Mouse (Mus musculus): ENCODE results near the gene Epha5.
A peak's percentile ranks its signal among the peaks of the same experiment; 100 is the strongest.

Epha5 gene

GRCm38 (mm10) chr5:84417062-84417879 lies at the start of gene Epha5:
Epha5 (minus strand) TSS chr5:84417382.
- peak; percentile 84 for DNase-seq (ENCODE audit: extremely low spot score, low spot score)

DNA sequence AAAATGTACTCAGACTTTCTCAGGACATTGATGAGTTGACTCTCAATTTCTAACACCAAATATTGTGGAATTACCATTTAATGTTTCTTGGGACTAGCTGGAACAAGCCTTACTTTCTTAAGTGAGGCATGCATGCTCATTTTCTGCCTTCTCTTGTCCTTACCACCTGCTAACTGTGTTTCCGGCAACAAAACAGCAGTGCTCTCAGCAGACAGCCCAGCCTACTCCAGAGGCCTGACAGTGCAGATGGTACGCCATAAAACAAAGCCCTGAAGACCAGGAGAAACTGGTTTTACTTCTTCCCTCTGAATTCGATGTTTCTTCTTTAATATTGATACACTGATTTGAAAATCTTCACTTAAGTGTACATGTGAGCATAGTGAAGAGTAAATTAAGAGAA lies 39.0 kb upstream of the Epha5 start:
- DNase-seq (ENCODE audit: extremely low spot score, low spot score) = no peak

- no peak for DNase-seq (ENCODE audit: extremely low spot score, low spot score)
Observed at GRCm38 (mm10) chr5:84454641-84455040, 37.5 kb upstream of the Epha5 start.

DNA sequence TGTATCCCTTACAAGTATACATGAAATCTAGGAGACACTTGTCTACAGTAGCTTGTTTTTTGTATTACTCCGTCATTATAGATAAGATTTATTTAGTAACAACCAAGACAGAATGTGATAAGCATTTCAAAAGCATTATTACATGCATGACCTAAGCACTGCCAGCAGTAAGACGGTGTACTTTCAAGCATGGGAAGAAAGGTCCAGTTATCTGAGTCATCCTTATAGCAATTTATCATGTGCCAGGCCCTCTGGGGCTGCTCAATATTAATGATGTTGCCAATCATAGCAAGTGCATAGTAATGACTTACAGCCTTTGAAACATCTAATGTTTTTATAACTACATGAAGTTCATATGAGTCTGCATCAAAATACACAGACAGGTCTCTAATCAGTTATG lies 36.7 kb upstream of the Epha5 start:
- DNase-seq (ENCODE audit: extremely low spot score, low spot score) = no peak

- no peak for DNase-seq (ENCODE audit: extremely low spot score, low spot score)
Observed at GRCm38 (mm10) chr5:84440232-84440631, 23.1 kb upstream of the Epha5 start.

DNA sequence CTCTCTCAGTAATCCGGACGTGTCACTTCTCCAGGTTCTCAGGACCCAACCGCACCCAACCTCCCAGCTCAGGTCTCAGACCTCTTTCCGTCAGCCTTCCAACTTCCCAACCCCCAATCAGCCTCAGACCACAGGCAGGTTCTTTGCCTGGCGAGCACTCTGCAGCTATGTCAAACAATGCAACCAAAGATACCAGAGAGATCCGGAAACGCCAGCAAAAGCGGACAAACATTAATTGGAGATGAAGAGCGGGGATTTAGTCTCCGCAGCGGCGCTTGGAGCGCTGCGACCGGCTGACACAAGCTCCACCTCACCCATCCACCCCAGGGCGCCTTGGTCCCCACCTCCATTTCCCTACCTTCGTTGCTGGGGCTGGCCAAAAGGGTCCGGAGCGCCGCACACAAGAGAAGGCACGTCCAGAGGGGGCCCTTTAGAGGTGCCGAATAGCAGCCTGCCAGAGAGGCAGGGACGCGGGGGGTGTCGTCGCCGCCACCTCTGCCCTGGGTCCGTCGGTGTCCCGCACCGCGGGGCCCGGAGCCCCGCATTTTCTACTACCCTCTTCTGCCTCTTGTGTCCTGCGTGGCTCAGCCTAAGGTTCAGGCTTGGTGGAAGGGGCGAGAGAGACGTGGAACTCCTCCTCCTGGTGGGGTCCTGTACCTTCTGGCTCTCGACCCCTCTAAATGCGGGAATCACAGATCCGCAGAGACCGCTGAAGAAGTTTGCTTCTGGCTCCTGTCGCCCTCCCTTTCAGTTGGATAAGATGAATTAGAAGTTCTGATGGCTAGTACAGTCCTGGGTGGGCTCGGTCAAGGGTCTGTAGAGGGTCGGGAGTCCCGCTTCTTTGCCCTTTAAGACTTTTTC lies 991 bp downstream of the Epha5 start:
- DNase-seq (ENCODE audit: extremely low spot score, low spot score) = peak; percentile 48

- peak; percentile 22 for DNase-seq (ENCODE audit: extremely low spot score, low spot score)
Observed at GRCm38 (mm10) chr5:84414931-84415431, 2.2 kb downstream of the Epha5 start.

DNA sequence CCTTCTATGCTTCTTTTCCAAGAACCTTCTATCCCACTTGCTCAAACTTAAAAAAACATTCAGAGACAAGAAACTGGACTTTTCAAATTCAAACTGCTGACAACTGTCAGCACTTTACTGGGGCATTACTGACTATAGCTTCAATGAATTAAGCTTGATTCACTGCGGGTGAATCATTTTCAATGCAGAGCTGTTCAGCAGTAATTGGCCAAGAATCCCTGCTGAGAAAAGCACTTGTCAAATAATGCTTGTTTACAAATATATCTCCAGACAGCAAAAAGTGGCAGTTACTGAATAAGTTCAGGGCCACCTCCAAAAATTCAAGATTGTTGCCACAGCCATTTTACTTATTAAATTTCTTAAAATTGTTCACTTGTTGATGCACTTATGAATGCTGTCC lies 4.2 kb downstream of the Epha5 start:
- no peak for DNase-seq (ENCODE audit: extremely low spot score, low spot score)

GRCm38 (mm10) chr5:84408370-84408769 lies 8.8 kb downstream of the Epha5 start:
- DNase-seq (ENCODE audit: extremely low spot score, low spot score) = no peak

DNA sequence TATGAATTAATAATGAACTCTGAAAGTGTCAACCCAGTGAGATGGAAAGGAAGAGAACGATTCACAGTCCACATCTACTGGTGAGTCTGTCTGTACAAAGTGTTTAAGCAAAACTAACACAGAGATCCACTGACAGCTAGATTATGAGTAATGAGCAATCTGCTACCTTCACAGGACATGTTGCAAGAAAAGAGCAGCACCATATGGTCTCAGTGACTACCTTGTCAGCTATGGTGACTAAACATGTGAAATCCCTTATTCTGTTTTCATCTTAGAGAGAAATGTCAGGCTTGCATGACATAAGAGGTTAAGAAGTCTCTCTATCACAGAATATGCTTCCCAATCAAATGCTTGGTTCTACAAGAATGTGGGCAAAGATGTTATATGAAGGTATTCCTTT lies 20.1 kb downstream of the Epha5 start:
- DNase-seq (ENCODE audit: extremely low spot score, low spot score) = no peak

DNA sequence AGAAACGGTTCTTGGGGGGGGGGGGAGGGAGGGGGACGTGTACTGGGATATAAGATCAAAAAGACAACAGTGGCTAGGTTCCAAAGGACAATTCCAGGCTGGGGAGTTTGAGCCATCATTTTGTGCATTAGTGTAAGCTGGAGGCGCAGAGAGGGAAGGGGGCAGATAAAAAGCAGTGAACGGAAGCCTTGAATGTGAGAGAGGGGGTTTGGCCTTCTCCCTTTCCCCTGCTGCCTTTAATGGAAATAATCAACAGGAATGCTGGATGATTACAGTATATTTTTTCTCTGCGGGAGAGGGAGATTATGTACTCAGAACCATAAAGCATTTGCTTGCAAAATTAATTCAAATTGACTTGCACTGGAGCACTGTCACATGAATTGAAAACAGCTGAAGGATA lies 51.8 kb downstream of the Epha5 start:
- no peak for DNase-seq (ENCODE audit: extremely low spot score, low spot score)

- no peak for DNase-seq (ENCODE audit: extremely low spot score, low spot score)
Observed at GRCm38 (mm10) chr5:84359430-84359829, 57.8 kb downstream of the Epha5 start.

DNA sequence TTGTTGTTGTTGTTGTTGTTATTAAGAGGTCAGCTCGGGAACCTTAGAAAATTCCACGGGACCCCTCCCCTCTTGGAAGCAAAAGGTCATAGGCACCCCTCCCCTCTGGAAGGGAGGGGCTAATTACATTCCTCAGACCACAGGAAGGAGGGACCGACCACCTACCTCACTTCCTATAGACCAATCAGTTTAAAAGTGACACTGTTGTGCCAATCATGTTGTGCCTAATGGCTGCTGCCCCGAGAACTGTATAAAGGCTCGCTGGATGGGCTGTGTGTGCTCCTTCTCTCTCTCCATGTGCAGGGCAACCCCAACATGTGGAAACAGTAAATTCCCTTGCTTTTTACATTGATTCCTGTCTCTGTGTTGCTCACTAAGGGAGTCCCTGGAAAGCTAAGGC lies 64.1 kb downstream of the Epha5 start:
- DNase-seq (ENCODE audit: extremely low spot score, low spot score) = no peak

DNA sequence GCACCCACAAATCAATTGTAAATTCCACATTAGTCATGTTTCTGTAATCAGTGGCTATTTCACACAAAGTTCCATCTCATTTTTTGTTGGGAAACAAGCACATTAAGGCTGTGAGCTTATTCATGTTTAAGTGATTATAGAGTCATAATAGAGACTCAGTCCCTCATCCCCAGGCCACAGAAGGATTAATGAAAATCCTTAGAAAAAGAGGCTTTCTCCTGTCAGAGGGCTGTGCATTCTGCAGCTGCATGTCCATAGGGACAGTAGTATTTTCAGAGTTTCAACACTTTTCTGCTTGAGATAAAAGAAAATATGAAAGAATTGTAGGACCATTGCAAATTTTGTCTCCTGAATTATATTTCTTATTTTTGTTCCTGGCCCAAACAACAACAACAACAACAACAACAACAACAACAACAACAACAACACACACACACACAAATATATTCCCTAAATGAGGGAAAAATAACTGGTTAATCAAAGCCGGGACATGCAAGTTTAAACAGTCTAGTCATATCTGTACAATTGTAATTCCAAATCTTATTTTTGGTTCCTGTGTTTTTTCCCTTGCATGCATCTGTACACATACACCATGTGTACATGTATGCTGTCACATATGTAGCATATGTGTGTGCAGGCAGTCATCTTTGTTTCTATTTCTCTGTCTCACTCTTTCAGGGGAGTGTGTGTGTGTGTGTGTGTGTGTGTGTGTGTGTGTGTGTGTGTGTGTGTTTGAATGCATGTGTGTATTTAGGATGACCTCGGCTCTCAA lies 70.3 kb downstream of the Epha5 start:
- DNase-seq (ENCODE audit: extremely low spot score, low spot score) = no peak

DNA sequence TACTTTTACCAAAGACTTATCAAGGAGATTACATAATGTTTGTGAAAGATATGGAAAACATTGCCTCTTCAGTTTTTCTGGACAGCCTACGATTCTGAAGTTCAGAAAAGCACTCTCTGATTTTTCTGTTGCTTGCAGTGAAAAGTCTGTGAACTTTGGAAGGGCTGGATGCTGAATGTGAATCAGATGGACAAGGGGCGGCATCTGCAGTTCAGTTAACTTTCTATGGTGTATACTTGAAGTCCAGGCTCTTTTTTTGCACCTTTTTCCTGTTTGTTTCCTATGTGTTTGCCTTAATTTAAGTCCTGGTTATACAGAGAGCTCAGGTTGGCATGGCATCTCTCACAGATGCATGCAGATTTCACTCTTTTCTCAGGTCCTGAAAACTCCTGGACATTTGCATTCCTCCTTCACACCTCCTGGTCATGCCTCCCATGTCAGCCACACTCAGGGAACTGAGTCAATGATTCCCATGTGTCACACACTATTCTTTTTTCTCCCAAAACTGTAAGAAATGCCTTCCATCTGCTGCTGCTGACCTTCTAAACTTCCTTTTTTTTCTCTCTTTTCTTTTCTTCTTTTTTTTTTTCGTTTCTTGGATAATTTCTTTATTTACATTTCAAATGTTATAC lies 81.2 kb downstream of the Epha5 start:
- DNase-seq (ENCODE audit: extremely low spot score, low spot score) = no peak

GRCm38 (mm10) chr5:84334481-84334880 lies 82.7 kb downstream of the Epha5 start:
- no peak for DNase-seq (ENCODE audit: extremely low spot score, low spot score)

DNA sequence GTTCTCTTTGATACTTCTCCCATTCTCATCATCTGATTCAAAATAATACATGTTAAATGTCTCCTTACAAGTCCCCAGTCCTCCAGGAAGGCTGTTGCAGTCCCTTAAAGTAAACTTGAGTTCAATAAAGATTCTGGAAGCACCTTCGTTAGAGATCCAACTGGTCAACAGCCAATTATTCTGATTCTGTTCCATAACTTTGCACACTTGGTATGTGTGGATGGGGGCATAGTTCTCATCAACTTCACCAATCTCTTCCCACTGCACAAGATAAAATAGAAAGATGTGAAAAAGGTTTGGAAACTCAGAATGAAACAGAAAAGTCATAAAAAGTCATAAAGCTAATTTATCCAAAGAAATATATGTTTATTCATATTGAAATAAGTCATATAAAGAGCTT lies 85.6 kb downstream of the Epha5 start:
- no peak for DNase-seq (ENCODE audit: extremely low spot score, low spot score)

DNA sequence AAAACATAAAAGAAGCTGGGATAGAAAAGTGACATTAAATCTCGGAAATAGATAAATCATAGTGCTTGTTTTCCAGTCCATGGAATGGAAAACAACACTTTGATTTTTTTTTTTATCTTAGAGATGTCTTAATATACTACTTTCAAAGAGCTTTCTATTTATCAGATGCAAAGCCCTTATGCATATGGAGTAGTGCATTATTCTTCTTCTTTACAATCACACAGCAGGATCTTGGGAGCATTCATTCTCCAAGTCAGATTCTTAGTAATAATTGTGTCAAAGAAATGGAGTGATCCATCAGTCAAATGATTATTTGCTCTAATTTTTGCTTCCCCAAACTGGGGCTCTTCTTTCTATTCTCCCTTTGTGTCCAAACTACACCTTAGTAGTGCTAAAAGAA lies 96.6 kb downstream of the Epha5 start:
- no peak for DNase-seq (ENCODE audit: extremely low spot score, low spot score)

- no peak for DNase-seq (ENCODE audit: extremely low spot score, low spot score)
Observed at GRCm38 (mm10) chr5:84320138-84320537, 97.0 kb downstream of the Epha5 start.

DNA sequence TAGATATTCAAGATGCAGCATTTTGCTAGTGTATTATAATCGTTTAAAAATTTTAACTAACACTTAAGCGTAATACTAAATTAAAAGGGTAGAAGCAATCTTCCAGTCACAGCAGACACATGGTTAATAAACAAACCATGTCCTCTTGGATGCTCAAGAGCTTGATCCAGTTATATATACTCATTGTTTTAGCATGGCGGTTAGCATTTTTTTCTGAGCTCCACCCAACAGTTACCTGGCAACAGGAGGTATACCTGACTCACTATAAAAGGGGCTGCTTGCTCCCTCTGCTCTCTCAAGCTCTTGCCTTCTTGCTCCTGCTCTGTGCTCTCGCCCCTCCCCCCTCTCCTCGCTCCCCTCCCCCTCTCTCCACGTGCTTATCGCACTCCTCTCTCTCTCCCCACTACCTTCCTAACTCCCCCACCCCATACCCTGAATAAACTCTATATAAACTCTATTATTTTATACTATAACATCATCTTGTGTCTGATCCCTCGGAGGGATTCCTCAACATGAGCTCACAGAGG lies 98.3 kb downstream of the Epha5 start:
- no peak for DNase-seq (ENCODE audit: extremely low spot score, low spot score)

DNA sequence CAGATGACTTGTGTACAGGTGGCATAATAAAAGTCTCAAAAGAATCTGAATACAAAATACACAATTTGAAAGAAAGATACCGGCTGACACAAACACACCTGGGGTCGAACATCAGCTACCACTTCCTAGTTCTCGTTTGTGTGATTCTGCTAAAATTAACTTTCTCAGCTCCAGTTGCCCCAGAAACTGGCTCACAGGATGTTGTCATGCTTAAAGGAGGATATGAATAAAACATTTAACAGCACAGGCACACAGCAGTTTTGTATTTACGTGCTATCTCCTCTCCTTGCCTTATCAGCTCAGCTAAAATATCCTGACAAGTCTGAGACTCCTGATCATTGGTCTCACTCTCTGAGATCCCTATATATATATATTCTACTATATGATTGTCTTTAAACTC lies 99.3 kb downstream of the Epha5 start:
- DNase-seq (ENCODE audit: extremely low spot score, low spot score) = no peak

Measured in neural tube, embryonic 10.5 days (tissue).